Mouse (Mus musculus): ENCODE results near the gene Hist2h2be. TPM values are rescaled to one million over a fixed set of nuclear protein-coding genes. Genes with fewer than 3 reads are reported as not detected.
"Not testable (repeated sequence)": the region's sequence is repeated elsewhere in the genome, so short reads cannot be mapped to it uniquely, and the experiment has no call there.

The Hist2h2be gene
- total and polyA plus RNA-seq, 2 experiments from 2014 or later = 6.4 to 13.2 TPM

DNA sequence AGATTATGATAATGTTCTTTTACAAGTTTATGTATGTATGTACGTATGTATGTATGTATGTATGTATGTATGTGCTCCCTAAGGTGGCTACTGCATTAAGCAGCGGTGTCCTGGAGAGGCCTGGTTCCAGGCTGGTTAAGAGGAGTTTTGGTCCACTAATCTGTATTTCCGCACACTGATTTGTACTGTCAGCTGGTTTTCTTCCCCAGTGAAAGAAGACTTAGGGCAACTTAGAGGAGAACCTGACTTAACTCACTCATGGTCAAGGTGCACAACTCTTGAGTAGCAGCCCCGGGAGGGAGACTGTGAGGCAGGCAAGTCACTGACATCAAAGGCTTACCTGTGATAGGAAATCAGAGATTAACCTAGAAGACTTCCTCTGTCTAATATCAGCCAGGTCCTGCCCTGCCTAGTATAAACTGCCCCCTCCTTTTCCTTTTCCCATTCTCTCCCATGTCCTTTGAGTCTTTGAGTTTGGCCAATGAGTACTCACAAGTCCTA, 16.0 kb downstream of the Hist2h2be start:
- Histone ChIP-seq H3K9ac (replicated peaks; ENCODE audit: low read depth, low read length) (peak overlapping the region; percentile 36; the same call in 1 of the 2 replicates), H3K4me2 (ENCODE audit: low read depth, low read length) (peak overlapping the region; percentile 53), H3K4me3 (ENCODE audit: low read depth, low read length) (peak overlapping the region; percentile 40), H3K27me3 (ENCODE audit: control insufficient read depth, insufficient read depth, low read length) (no peaks in the 10 kb centered on the region), H3K27ac (ENCODE audit: low read depth) (0 out of 2 replicates have a peak overlapping the region, but pooled peaks have one; percentile 16), H3K4me1 (ENCODE audit: control insufficient read depth, insufficient read depth) (peaks cover 16% of the 10 kb centered on the region), H3K9me3 (replicated peaks; ENCODE audit: control insufficient read depth, low read length) (no peaks in the 10 kb centered on the region), H3K36me3 (replicated peaks; ENCODE audit: control insufficient read depth, insufficient read depth, low read length) (no peaks in the 10 kb centered on the region)
- DNase-seq (ENCODE audit: low spot score) = no peak
- 81% methylated on average over 4 of the region's 4 CpGs for WGBS
- TF ChIP-seq CTCF (IDR thresholded peaks at IDR 0.05; ENCODE audit: low read depth) (no peak), EP300 (IDR thresholded peaks at IDR 0.05; ENCODE audit: low read depth) (no peak)
- ATAC-seq (ENCODE audit: insufficient read depth, low read depth) = no peak

DNA sequence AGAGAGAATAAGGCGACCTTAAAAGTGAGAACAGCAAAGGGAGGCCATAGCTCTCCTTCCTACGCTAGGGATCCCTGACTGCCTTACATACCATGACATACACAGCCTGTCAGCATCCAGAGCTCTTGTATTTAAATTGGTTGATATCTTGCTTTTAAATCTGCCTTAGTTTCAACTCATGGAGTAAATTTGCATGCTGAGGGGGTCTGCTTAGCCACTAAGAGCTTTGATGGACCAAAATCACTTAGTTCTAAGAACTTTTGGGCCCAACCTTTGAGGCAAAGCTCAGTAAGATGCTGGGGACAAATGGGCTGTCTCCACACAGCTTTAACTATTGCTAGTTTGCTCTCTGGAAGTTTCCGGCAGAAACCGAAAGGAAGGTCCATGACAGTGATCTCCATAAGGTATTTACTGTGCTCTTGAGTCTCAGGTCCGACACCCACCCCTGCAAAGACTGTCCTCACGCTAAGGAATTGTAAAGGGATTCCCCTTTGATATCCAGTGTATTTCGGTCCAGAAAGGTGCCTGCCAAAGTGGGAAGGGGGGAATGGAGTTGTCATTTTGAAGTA, 16.5 kb downstream of the Hist2h2be start:
- H3K9me3 ChIP-seq (replicated peaks; ENCODE audit: control insufficient read depth, low read length) = no peaks in the 10 kb centered on the region
- H3K27ac ChIP-seq (ENCODE audit: low read depth) = 0 out of 2 replicates have a peak overlapping the region, but pooled peaks have one; percentile 16
- TF ChIP-seq EP300 (IDR thresholded peaks at IDR 0.05; ENCODE audit: low read depth) = no peak
- TF ChIP-seq CTCF (IDR thresholded peaks at IDR 0.05; ENCODE audit: low read depth) = no peak
- no peaks in the 10 kb centered on the region for H3K36me3 ChIP-seq (replicated peaks; ENCODE audit: control insufficient read depth, insufficient read depth, low read length)
- WGBS = 25% methylated on average over 7 of the region's 7 CpGs
- H3K4me2 ChIP-seq (ENCODE audit: low read depth, low read length) = peak overlapping the region; percentile 53
- ATAC-seq (ENCODE audit: insufficient read depth, low read depth) (no peak), DNase-seq (ENCODE audit: low spot score) (no peak)
- peak overlapping the region; percentile 40 for H3K4me3 ChIP-seq (ENCODE audit: low read depth, low read length)
- H3K9ac ChIP-seq (replicated peaks; ENCODE audit: low read depth, low read length) = peak overlapping the region; percentile 36
- H3K4me1 ChIP-seq (ENCODE audit: control insufficient read depth, insufficient read depth) = peaks cover 16% of the 10 kb centered on the region
- no peaks in the 10 kb centered on the region for H3K27me3 ChIP-seq (ENCODE audit: control insufficient read depth, insufficient read depth, low read length)

DNA sequence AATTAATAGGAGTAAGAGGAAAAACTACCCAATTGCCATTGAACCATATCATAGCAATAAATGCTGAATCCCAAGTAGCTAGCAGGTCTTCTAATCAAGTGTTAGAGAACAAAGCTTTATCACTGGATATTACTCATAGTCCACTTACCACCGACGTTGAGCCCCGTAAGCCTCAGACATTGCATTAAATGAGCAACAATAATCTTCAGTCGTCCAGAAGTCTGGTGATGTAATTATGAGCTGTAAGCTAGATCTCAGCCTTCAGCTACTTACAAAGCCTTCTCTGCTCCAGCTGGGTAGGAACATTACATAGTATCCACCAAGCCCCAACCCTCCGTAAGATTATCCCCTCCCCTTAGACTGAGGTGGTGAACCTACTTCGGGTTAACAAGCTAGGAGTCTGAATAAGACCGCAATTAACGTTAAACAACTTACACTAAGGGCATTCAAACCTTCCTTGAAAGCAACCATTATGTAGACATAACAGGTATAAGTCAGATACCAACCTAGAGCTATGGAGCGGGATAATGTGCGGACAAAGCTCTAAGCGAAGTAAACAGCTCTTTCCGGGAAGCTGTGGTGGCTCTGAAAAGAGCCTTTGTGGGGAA, 17.1 kb downstream of the Hist2h2be start:
- no peak for DNase-seq (ENCODE audit: low spot score)
- H3K27ac ChIP-seq (ENCODE audit: low read depth) = peak overlapping the region; percentile 39; the same call in 1 of the 2 replicates
- H3K9me3 ChIP-seq (replicated peaks; ENCODE audit: control insufficient read depth, low read length) = no peaks in the 10 kb centered on the region
- H3K4me1 ChIP-seq (ENCODE audit: control insufficient read depth, insufficient read depth) = peaks cover 16% of the 10 kb centered on the region
- no peak for ATAC-seq (ENCODE audit: insufficient read depth, low read depth)
- H3K27me3 ChIP-seq (ENCODE audit: control insufficient read depth, insufficient read depth, low read length) = no peaks in the 10 kb centered on the region
- H3K9ac ChIP-seq (replicated peaks; ENCODE audit: low read depth, low read length) = peak overlapping the region; percentile 36
- H3K4me3 ChIP-seq (ENCODE audit: low read depth, low read length) = peak overlapping the region; percentile 40
- WGBS = 2% methylated on average over 12 of the region's 12 CpGs
- H3K4me2 ChIP-seq (ENCODE audit: low read depth, low read length) = peak overlapping the region; percentile 53
- no peaks in the 10 kb centered on the region for H3K36me3 ChIP-seq (replicated peaks; ENCODE audit: control insufficient read depth, insufficient read depth, low read length)
- TF ChIP-seq EP300 (IDR thresholded peaks at IDR 0.05; ENCODE audit: low read depth) (no peak), CTCF (IDR thresholded peaks at IDR 0.05; ENCODE audit: low read depth) (no peak)

DNA sequence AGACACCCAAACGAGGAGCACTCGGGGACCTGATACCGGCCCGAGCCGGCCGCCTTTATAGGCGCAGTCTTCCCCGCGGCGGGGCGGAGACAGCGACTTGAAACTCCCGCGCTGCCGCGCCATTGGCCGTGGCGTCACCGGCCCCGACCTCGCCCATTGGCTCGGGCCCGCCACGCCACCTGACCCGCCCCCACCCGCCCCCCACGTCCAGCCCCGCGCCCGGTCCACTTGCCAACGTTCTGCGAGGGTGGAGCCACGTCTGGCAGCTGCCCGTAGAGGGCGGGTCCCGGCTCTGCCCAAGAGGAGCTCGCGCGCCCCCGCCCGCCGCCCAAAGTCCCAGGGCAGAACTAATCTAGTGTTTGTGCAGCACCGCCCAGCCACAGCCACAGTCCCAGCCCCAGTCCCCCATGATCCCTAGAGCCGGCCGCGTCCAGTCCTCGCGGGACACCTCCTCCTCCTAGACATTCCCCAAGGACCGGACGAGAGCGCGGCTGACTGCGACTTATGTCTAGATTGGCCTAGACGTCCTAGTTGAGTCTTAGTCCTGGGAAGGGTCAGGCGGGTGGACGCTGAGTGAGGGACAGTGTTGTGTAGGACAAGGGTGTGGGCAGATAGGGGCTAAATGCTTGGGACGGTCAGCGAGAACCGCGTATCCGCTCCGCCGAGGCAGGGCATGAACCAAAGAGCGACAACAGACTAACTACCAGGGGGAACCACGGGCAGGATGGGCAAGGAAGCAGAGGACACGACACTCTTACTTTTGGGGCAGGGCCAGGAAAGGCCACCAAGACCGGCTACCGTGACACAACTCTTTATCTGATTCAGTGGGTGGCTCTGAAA, 18.3 kb downstream of the Hist2h2be start, which contains the start of gene Hist2h3c2:
Hist2h3c2 (minus strand) TSS at position 174 of the 840 bp plus-strand sequence.
- Histone ChIP-seq H3K4me2 (ENCODE audit: low read depth, low read length) (peak within 1 kb of the TSS; percentile 53), H3K9ac (replicated peaks; ENCODE audit: low read depth, low read length) (peak within 1 kb of the TSS; percentile 36), H3K4me3 (ENCODE audit: low read depth, low read length) (peak within 1 kb of the TSS; percentile 40), H3K4me1 (ENCODE audit: control insufficient read depth, insufficient read depth) (peaks cover 24% of the 10 kb centered on the region), H3K27ac (ENCODE audit: low read depth) (peak within 1 kb of the TSS; percentile 85)
- H3K36me3 ChIP-seq (replicated peaks; ENCODE audit: control insufficient read depth, insufficient read depth, low read length); DNase-seq (ENCODE audit: low spot score); H3K9me3 ChIP-seq (replicated peaks; ENCODE audit: control insufficient read depth, low read length); H3K27me3 ChIP-seq (ENCODE audit: control insufficient read depth, insufficient read depth, low read length): not testable (repeated sequence)
- 0% methylated on average over 10 of the region's 68 CpGs for whole genome bisulfite sequencing
- ATAC-seq (ENCODE audit: insufficient read depth, low read depth) = peak; percentile 90

DNA sequence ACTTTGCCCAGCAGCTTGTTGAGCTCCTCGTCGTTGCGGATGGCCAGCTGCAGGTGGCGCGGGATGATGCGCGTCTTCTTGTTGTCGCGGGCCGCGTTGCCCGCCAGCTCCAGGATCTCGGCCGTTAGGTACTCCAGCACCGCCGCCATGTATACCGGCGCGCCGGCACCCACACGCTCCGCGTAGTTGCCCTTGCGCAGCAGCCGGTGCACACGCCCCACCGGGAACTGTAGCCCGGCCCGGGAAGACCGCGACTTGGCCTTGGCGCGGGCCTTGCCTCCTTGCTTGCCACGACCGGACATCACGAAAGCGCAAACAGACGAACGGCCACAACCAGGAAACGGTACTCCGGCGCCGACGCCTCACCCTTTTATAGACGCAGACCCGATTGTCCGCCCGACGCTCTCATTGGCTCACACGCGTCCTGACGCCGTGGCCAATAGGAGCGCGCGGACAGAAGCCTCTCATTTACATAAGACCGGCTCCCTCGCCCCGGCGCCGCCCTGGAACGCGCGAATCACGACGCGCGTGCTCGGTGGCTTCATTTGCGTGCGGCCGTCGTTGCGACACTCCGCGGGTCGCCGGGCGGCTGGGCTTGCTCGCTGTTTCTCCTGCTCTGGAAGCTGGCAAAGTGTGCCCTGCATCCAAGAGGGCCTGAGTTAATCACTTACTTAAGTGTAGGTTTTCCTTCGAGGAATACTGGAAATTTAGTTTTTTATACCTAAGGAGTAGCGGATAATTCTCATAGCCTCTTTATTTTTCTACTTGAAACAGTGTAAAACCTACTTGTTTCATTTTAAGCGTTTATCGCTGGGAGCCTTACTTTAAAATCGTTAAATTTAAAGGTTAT, 19.3 kb downstream of the Hist2h2be start, which contains the start of gene Hist2h2aa2:
Hist2h2aa2 (minus strand) TSS at position 328 of the 850 bp plus-strand sequence.
- whole genome bisulfite sequencing = 7% methylated on average over 17 of the region's 85 CpGs
- not testable (repeated sequence) for H3K36me3 ChIP-seq (replicated peaks; ENCODE audit: control insufficient read depth, insufficient read depth, low read length); H3K27me3 ChIP-seq (ENCODE audit: control insufficient read depth, insufficient read depth, low read length); H3K9me3 ChIP-seq (replicated peaks; ENCODE audit: control insufficient read depth, low read length)
- Histone ChIP-seq H3K9ac (replicated peaks; ENCODE audit: low read depth, low read length) (peak within 1 kb of the TSS; percentile 37), H3K27ac (ENCODE audit: low read depth) (peak within 1 kb of the TSS; percentile 85), H3K4me3 (ENCODE audit: low read depth, low read length) (peak within 1 kb of the TSS; percentile 35), H3K4me1 (ENCODE audit: control insufficient read depth, insufficient read depth) (peaks cover 30% of the 10 kb centered on the region), H3K4me2 (ENCODE audit: low read depth, low read length) (peak within 1 kb of the TSS; percentile 53; the same call in 1 of the 2 replicates)
- ATAC-seq (ENCODE audit: insufficient read depth, low read depth) = peak; percentile 80
- peak; percentile 82 for DNase-seq (ENCODE audit: low spot score)
